Mouse (Mus musculus): Measurements from ENCODE around the gene Heatr3. TPM values are rescaled to one million over a fixed set of nuclear protein-coding genes. Genes with fewer than 3 reads are reported as not detected.
A peak's percentile ranks its signal among the peaks of the same experiment; 100 is the strongest.

The Heatr3 gene
- polyA plus RNA-seq, 1 experiment from 2014 or later, result 10.0 TPM

GRCm38 (mm10) chr8:88109241-88109640 lies 28.4 kb upstream of the Heatr3 start:
- Histone ChIP-seq H3K27ac (ENCODE audit: low read depth, low read length) (no peak overlapping the region), H3K36me3 (ENCODE audit: control insufficient read depth, insufficient read depth) (no peaks in the 10 kb centered on the region), H3K4me3 (ENCODE audit: low read depth, low read length) (no peak overlapping the region), H3K4me1 (replicated peaks; ENCODE audit: control insufficient read depth, insufficient read depth, low read length) (no peaks in the 10 kb centered on the region), H3K9ac (ENCODE audit: low read depth, low read length) (no peak overlapping the region), H3K4me2 (replicated peaks; ENCODE audit: low read depth) (no peak overlapping the region), H3K9me3 (ENCODE audit: control insufficient read depth) (no peaks in the 10 kb centered on the region), H3K27me3 (replicated peaks; ENCODE audit: control insufficient read depth, insufficient read depth, low read length) (peaks cover 14% of the 10 kb centered on the region; the same call in 1 of the 2 replicates)
- no peak for ATAC-seq
- peak; percentile 22; the same call in 1 of the 2 replicates for TF ChIP-seq CTCF (IDR thresholded peaks at IDR 0.05; ENCODE audit: low read depth)
- WGBS, result 94% methylated on average over 4 of the region's 4 CpGs

- peak; percentile 97 for ATAC-seq
- Histone ChIP-seq H3K27me3 (replicated peaks; ENCODE audit: control insufficient read depth, insufficient read depth, low read length) (peaks cover 13% of the 10 kb centered on the region; the same call in 1 of the 2 replicates), H3K4me2 (replicated peaks; ENCODE audit: low read depth) (peak within 1 kb of the TSS; percentile 66), H3K27ac (ENCODE audit: low read depth, low read length) (peak within 1 kb of the TSS; percentile 62), H3K9ac (ENCODE audit: low read depth, low read length) (peak within 1 kb of the TSS; percentile 76), H3K36me3 (ENCODE audit: control insufficient read depth, insufficient read depth) (peaks cover 8% of the 10 kb centered on the region; the same call in 1 of the 2 replicates), H3K4me3 (ENCODE audit: low read depth, low read length) (peak within 1 kb of the TSS; percentile 91), H3K4me1 (replicated peaks; ENCODE audit: control insufficient read depth, insufficient read depth, low read length) (no peaks in the 10 kb centered on the region), H3K9me3 (ENCODE audit: control insufficient read depth) (no peaks in the 10 kb centered on the region)
- WGBS, result under 1% methylated on average over 49 of the region's 49 CpGs
- peak; percentile 85 for TF ChIP-seq CTCF (IDR thresholded peaks at IDR 0.05; ENCODE audit: low read depth)
Measured at GRCm38 (mm10) chr8:88118456-88119036, 19.1 kb upstream of the Heatr3 start, which contains the start of gene Cnep1r1. Gene Cnep1r1 (plus strand): TSS chr8:88118769.

- WGBS, result under 1% methylated on average over 11 of the region's 11 CpGs
- Histone ChIP-seq H3K9me3 (ENCODE audit: control insufficient read depth) (no peaks in the 10 kb centered on the region), H3K27ac (ENCODE audit: low read depth, low read length) (peak overlapping the region; percentile 60), H3K9ac (ENCODE audit: low read depth, low read length) (peak overlapping the region; percentile 76), H3K4me2 (replicated peaks; ENCODE audit: low read depth) (peak overlapping the region; percentile 66), H3K36me3 (ENCODE audit: control insufficient read depth, insufficient read depth) (peaks cover 8% of the 10 kb centered on the region; the same call in 1 of the 2 replicates), H3K4me1 (replicated peaks; ENCODE audit: control insufficient read depth, insufficient read depth, low read length) (no peaks in the 10 kb centered on the region), H3K27me3 (replicated peaks; ENCODE audit: control insufficient read depth, insufficient read depth, low read length) (peaks cover 9% of the 10 kb centered on the region; the same call in 1 of the 2 replicates), H3K4me3 (ENCODE audit: low read depth, low read length) (peak overlapping the region; percentile 91)
- no peak for TF ChIP-seq CTCF (IDR thresholded peaks at IDR 0.05; ENCODE audit: low read depth)
- no peak for ATAC-seq
Measured at GRCm38 (mm10) chr8:88119076-88119475, 18.6 kb upstream of the Heatr3 start.

- no peaks in the 10 kb centered on the region for H3K27me3 ChIP-seq (replicated peaks; ENCODE audit: control insufficient read depth, insufficient read depth, low read length)
- H3K4me3 ChIP-seq (ENCODE audit: low read depth, low read length), result no peak overlapping the region
- H3K27ac ChIP-seq (ENCODE audit: low read depth, low read length), result no peak overlapping the region
- no peak overlapping the region for H3K9ac ChIP-seq (ENCODE audit: low read depth, low read length)
- TF ChIP-seq CTCF (IDR thresholded peaks at IDR 0.05; ENCODE audit: low read depth), result no peak
- peaks cover 18% of the 10 kb centered on the region; the same call in 1 of the 2 replicates for H3K36me3 ChIP-seq (ENCODE audit: control insufficient read depth, insufficient read depth)
- H3K4me1 ChIP-seq (replicated peaks; ENCODE audit: control insufficient read depth, insufficient read depth, low read length), result no peaks in the 10 kb centered on the region
- H3K4me2 ChIP-seq (replicated peaks; ENCODE audit: low read depth), result no peak overlapping the region
- ATAC-seq, result no peak
- H3K9me3 ChIP-seq (ENCODE audit: control insufficient read depth), result no peaks in the 10 kb centered on the region
- WGBS, result 90% methylated on average over 2 of the region's 2 CpGs
Measured at GRCm38 (mm10) chr8:88124850-88125249, 12.8 kb upstream of the Heatr3 start.

GRCm38 (mm10) chr8:88129397-88129796 lies 8.3 kb upstream of the Heatr3 start:
- Histone ChIP-seq H3K9me3 (ENCODE audit: control insufficient read depth) (no peaks in the 10 kb centered on the region), H3K9ac (ENCODE audit: low read depth, low read length) (no peak overlapping the region), H3K4me2 (replicated peaks; ENCODE audit: low read depth) (no peak overlapping the region), H3K36me3 (ENCODE audit: control insufficient read depth, insufficient read depth) (peaks cover 27% of the 10 kb centered on the region), H3K27ac (ENCODE audit: low read depth, low read length) (no peak overlapping the region), H3K27me3 (replicated peaks; ENCODE audit: control insufficient read depth, insufficient read depth, low read length) (no peaks in the 10 kb centered on the region), H3K4me1 (replicated peaks; ENCODE audit: control insufficient read depth, insufficient read depth, low read length) (no peaks in the 10 kb centered on the region), H3K4me3 (ENCODE audit: low read depth, low read length) (no peak overlapping the region)
- no peak for TF ChIP-seq CTCF (IDR thresholded peaks at IDR 0.05; ENCODE audit: low read depth)
- 95% methylated on average over 4 of the region's 4 CpGs for WGBS
- no peak for ATAC-seq

GRCm38 (mm10) chr8:88130754-88131317 lies 6.8 kb upstream of the Heatr3 start:
- ATAC-seq, result peak; percentile 25; the same call in 1 of the 2 replicates

More at GRCm38 (mm10) chr8:88130754-88131317, 6.8 kb upstream of the Heatr3 start:
- Histone ChIP-seq H3K27me3 (replicated peaks; ENCODE audit: control insufficient read depth, insufficient read depth, low read length) (no peaks in the 10 kb centered on the region), H3K9me3 (ENCODE audit: control insufficient read depth) (no peaks in the 10 kb centered on the region), H3K4me3 (ENCODE audit: low read depth, low read length) (no peak overlapping the region), H3K36me3 (ENCODE audit: control insufficient read depth, insufficient read depth) (peaks cover 29% of the 10 kb centered on the region), H3K4me1 (replicated peaks; ENCODE audit: control insufficient read depth, insufficient read depth, low read length) (no peaks in the 10 kb centered on the region), H3K4me2 (replicated peaks; ENCODE audit: low read depth) (no peak overlapping the region), H3K27ac (ENCODE audit: low read depth, low read length) (no peak overlapping the region), H3K9ac (ENCODE audit: low read depth, low read length) (no peak overlapping the region)
- WGBS, result 49% methylated on average over 7 of the region's 7 CpGs
- TF ChIP-seq CTCF (IDR thresholded peaks at IDR 0.05; ENCODE audit: low read depth), result no peak
